Mouse (Mus musculus) heart, postnatal 0 days (tissue): Measurements from ENCODE around the gene Nras. TPM values are rescaled to one million over a fixed set of nuclear protein-coding genes. Genes with fewer than 3 reads are reported as not detected.

ENCODE experiments used
- ATAC-seq: fragments of 200-750 bp; cut with Nextera tagmentation; 2 replicates; pipeline ENCODE4 v1.8.0; 2017; ENCODE audit warnings: low read depth, moderate number of reproducible peaks, moderate library complexity; ENCODE audit not compliant: insufficient read depth
- DNase-seq: peaks from one replicate; pipeline ENCODE4 v3.0.0-alpha.2; 2016; ENCODE audit warnings: low spot score
- H3K27ac ChIP-seq: fragments of 300-500 bp; sonication (generic); 2 replicates; pipeline ENCODE4 v1.5.1; 2014; ENCODE audit warnings: low read depth, mild to moderate bottlenecking
- H3K27me3 ChIP-seq: fragments of 300-500 bp; sonication (generic); 2 replicates; pipeline ENCODE4 v1.6.1; 2014; ENCODE audit warnings: low read length, mixed read lengths; ENCODE audit not compliant: control insufficient read depth, insufficient read depth
- H3K36me3 ChIP-seq: fragments of 300-500 bp; sonication (generic); replicated peaks from 2 replicates; pipeline ENCODE4 v1.6.1; 2014; ENCODE audit warnings: low read length, mixed read lengths; ENCODE audit not compliant: control insufficient read depth, insufficient read depth
- H3K4me1 ChIP-seq: fragments of 300-500 bp; sonication (generic); 2 replicates; pipeline ENCODE4 v1.6.1; 2014; ENCODE audit warnings: antibody characterized with exemption; ENCODE audit not compliant: control insufficient read depth, insufficient read depth
- H3K4me2 ChIP-seq: fragments of 300-500 bp; sonication (generic); 2 replicates; pipeline ENCODE4 v1.6.1; 2014; ENCODE audit warnings: low read depth, mild to moderate bottlenecking, low read length, moderate library complexity
- H3K4me3 ChIP-seq: fragments of 300-500 bp; sonication (generic); 2 replicates; pipeline ENCODE4 v1.5.1; 2014; ENCODE audit warnings: low read depth, low read length
- H3K9ac ChIP-seq: fragments of 300-500 bp; sonication (generic); replicated peaks from 2 replicates; pipeline ENCODE4 v1.6.1; 2014; ENCODE audit warnings: low read depth, low read length, mixed read lengths
- H3K9me3 ChIP-seq: fragments of 300-500 bp; sonication (generic); replicated peaks from 2 replicates; pipeline ENCODE4 v1.6.1; 2016; ENCODE audit warnings: low read length; ENCODE audit not compliant: control insufficient read depth
- CTCF ChIP-seq: IDR thresholded peaks from 2 replicates; pipeline ENCODE4 v1.5.1; 2016; ENCODE audit warnings: antibody characterized with exemption, control low read depth, low read depth
- EP300 ChIP-seq: IDR thresholded peaks from 2 replicates; pipeline ENCODE4 v1.6.1; 2016; ENCODE audit warnings: antibody characterized with exemption, low read depth
- whole genome bisulfite sequencing: fragments of 180-500 bp; shearing (Covaris S2); extraction: QIAGEN DNeasy Blood & Tissue Kit; methylation state at CpG from one replicate; pipeline ENCODE4 v1.1.7; 2014; 5-methylcytosine and 5-hydroxymethylcytosine counted together
- polyA plus RNA-seq: library from polyadenylated mRNA; unstranded; fragments of >200 nt; fragmentation: Nextera tagmentation; extraction: Ambion mirVana; gene quantifications from 2 replicates; pipeline ENCODE4 v1.2.1, GENCODE M21; 2015
- total RNA-seq: library from RNA; depleted of rRNA; stranded (reverse); fragments of >200 nt; gene quantifications from 2 replicates; pipeline ENCODE4 v1.2.3, GENCODE M21; 2014; ENCODE audit warnings: low replicate concordance

Gene Nras
- total and polyA plus RNA-seq, 2 experiments from 2014 or later: 37.7 to 43.2 TPM

- Histone ChIP-seq H3K27ac (no peak overlapping the region), H3K4me1 (peaks cover 4% of the 10 kb centered on the region; the same call in 1 of the 2 replicates), H3K4me2 (no peak overlapping the region), H3K36me3 (no peaks in the 10 kb centered on the region), H3K4me3 (no peak overlapping the region), H3K27me3 (no peaks in the 10 kb centered on the region), H3K9ac (no peak overlapping the region), H3K9me3 (no peaks in the 10 kb centered on the region)
- no peak for DNase-seq
- 51% methylated on average over 2 of the region's 2 CpGs for WGBS
- TF ChIP-seq CTCF: peak; percentile 32
- no peak for TF ChIP-seq EP300
- ATAC-seq: no peak
These were observed 42.6 kb downstream of the Nras start for GRCm38 (mm10) chr3:103100735-103101134.

GRCm38 (mm10) chr3:103101194-103101593 lies 43.1 kb downstream of the Nras start:
- DNase-seq: no peak
- peak; percentile 22; the same call in 1 of the 2 replicates for TF ChIP-seq CTCF
- TF ChIP-seq EP300: no peak
- H3K4me3 ChIP-seq: no peak overlapping the region
- no peaks in the 10 kb centered on the region for H3K36me3 ChIP-seq
- H3K9ac ChIP-seq: no peak overlapping the region
- H3K27me3 ChIP-seq: no peaks in the 10 kb centered on the region
- H3K9me3 ChIP-seq: no peaks in the 10 kb centered on the region
- H3K4me2 ChIP-seq: no peak overlapping the region
- WGBS: 52% methylated on average over 5 of the region's 5 CpGs
- no peak for ATAC-seq
- no peak overlapping the region for H3K27ac ChIP-seq
- H3K4me1 ChIP-seq: peaks cover 4% of the 10 kb centered on the region; the same call in 1 of the 2 replicates

GRCm38 (mm10) chr3:103101909-103102308 lies 43.8 kb downstream of the Nras start:
- Histone ChIP-seq H3K4me2 (peak overlapping the region; percentile 87), H3K9me3 (no peaks in the 10 kb centered on the region), H3K9ac (peak overlapping the region; percentile 62; the same call in 1 of the 2 replicates), H3K27me3 (no peaks in the 10 kb centered on the region), H3K4me3 (peak overlapping the region; percentile 83), H3K27ac (no peak overlapping the region), H3K36me3 (no peaks in the 10 kb centered on the region), H3K4me1 (peaks cover 4% of the 10 kb centered on the region; the same call in 1 of the 2 replicates)
- ATAC-seq (peak; percentile 15), DNase-seq (no peak)
- TF ChIP-seq EP300 (no peak), CTCF (no peak)
- 1% methylated on average over 14 of the region's 14 CpGs for WGBS

GRCm38 (mm10) chr3:103102454-103103390 lies 44.6 kb downstream of the Nras start, which contains the start of gene Dennd2c:
Dennd2c (plus strand) TSS chr3:103102604.
- 1% methylated on average over 72 of the region's 72 CpGs for WGBS
- peak within 1 kb of the TSS; percentile 87 for H3K4me2 ChIP-seq
- peak within 1 kb of the TSS; percentile 60 for H3K27ac ChIP-seq
- H3K9me3 ChIP-seq: no peaks in the 10 kb centered on the region
- H3K36me3 ChIP-seq: no peaks in the 10 kb centered on the region
- DNase-seq: peak; percentile 84
- H3K9ac ChIP-seq: peak within 1 kb of the TSS; percentile 62
- TF ChIP-seq EP300 (no peak), CTCF (no peak)
- peaks cover 4% of the 10 kb centered on the region; the same call in 1 of the 2 replicates for H3K4me1 ChIP-seq
- peak; percentile 97 for ATAC-seq
- H3K4me3 ChIP-seq: peak within 1 kb of the TSS; percentile 83
- H3K27me3 ChIP-seq: no peaks in the 10 kb centered on the region

GRCm38 (mm10) chr3:103107565-103108240 lies 49.6 kb downstream of the Nras start:
- ATAC-seq (no peak), DNase-seq (no peak)
- WGBS: 78% methylated on average over 7 of the region's 7 CpGs
- H3K27ac ChIP-seq: no peak overlapping the region
- no peak overlapping the region for H3K4me2 ChIP-seq
- H3K36me3 ChIP-seq: no peaks in the 10 kb centered on the region
- no peaks in the 10 kb centered on the region; the same call in 1 of the 2 replicates for H3K4me1 ChIP-seq
- no peak overlapping the region for H3K9ac ChIP-seq
- no peak overlapping the region for H3K4me3 ChIP-seq
- no peaks in the 10 kb centered on the region for H3K9me3 ChIP-seq
- H3K27me3 ChIP-seq: no peaks in the 10 kb centered on the region
- TF ChIP-seq CTCF (no peak), EP300 (no peak)
